Mouse (Mus musculus) activated CD4-positive, CD25-positive, alpha-beta regulatory T cell (primary cell): Measurements from ENCODE around the gene Serpine1. TPM values are rescaled to one million over a fixed set of nuclear protein-coding genes. Genes with fewer than 3 reads are reported as not detected.

Experiments
- polyA plus RNA-seq, 2 experiments: library from polyadenylated mRNA; unstranded; fragments of 100-300 nt; shearing (Covaris generic); gene quantifications; one replicate each; pipeline ENCODE4 v1.2.1; 2017

Gene Serpine1
- polyA plus RNA-seq, result not detected

DNA sequence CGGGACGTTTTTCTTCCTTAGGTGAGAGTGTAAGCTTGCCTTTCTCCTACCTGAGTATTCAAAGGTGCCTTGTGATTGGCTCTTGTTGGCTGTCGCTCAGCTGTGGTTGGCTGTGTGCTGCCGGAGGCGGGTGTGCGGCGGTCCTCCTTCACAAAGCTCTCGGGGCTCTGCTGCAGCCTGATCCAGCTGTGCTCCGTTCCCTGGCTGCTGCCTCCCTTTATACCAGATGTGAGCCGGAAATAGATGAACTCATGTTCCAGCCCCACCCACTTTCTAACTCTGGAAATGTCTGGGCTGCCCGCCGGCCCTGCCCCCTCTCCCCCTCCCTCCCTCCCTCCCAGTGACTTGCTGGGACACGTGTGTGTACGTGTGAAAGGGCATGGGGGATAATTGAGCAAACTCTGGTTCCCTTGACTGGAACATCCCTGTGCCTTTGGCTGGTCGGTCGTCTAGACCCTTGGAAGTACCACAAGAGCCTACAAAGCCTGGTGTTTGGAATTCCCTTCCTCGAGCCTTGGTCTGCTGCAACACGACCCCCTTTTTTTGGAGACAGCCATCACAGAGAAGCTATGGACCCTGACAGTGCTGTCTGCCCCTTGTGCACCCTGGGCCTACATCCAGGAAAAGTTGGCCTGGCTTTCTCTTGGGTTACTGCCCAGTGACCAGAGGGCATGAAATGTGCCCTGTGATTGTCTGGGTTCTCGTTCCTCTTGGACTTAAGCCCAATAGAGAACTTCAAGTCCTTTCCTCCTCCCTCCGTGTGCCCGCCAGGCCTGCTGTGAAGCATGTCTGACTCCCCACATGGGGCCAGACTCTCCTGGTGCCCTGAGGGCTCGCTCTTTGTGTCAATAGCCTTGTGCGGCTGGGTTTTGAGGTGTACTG is at the start of gene Serpine1:
Gene Serpine1, minus strand, starts transcription at position 190 of the 882 bp plus-strand sequence.

GRCm38 (mm10) chr5:137115866-137116847 is 44.1 kb upstream of the Serpine1 start, which contains the start of gene Trim56:
Gene Trim56, minus strand, starts transcription at chr5:137116209.

GRCm38 (mm10) chr5:137045402-137046323 is 26.4 kb downstream of the Serpine1 start, which contains the start of gene Ap1s1:
Gene Ap1s1, minus strand, starts transcription at chr5:137046135.

GRCm38 (mm10) chr5:137026092-137026491 is 46.0 kb downstream of the Serpine1 start, which contains the start of gene Vgf:
Gene Vgf, plus strand, starts transcription at chr5:137026392.

Other genes with a start within 250 kb of the Serpine1 start
- gene Col26a1, start 189.1 kb downstream of the Serpine1 start, polyA plus RNA-seq, result under 1 TPM in 1 of 2 experiments, not detected in 1; 0.34 TPM
- 1 to 10 TPM; 5.1 to 7.7 TPM for gene Ift22, start 164.1 kb downstream of the Serpine1 start, polyA plus RNA-seq
- 100 to 1,000 TPM; 337 to 342 TPM for gene Fis1, start 119.0 kb downstream of the Serpine1 start, polyA plus RNA-seq
- not detected for gene Cldn15, start 105.7 kb downstream of the Serpine1 start, polyA plus RNA-seq
- gene Plod3, start 85.2 kb downstream of the Serpine1 start, polyA plus RNA-seq, result 1 to 10 TPM; 6.7 to 8.4 TPM
- gene Znhit1, start 84.2 kb downstream of the Serpine1 start, polyA plus RNA-seq, result 10 to 100 TPM; 48.9 to 51.5 TPM
- under 1 TPM; 0.06 to 0.22 TPM for gene Vgf, start 45.9 kb downstream of the Serpine1 start, polyA plus RNA-seq
- gene Ap1s1, start 26.1 kb downstream of the Serpine1 start, polyA plus RNA-seq, result 100 to 1,000 TPM in 1 of 2 experiments, 10 to 100 TPM in 1; 91.4 to 102 TPM
- gene Trim56, start 43.9 kb upstream of the Serpine1 start, polyA plus RNA-seq, result 10 to 100 TPM; 13.9 to 19.4 TPM
- not detected for gene Muc3, start 77.1 kb upstream of the Serpine1 start, polyA plus RNA-seq
- 1 to 10 TPM in 1 of 2 experiments, under 1 TPM in 1; 0.72 to 3.1 TPM for gene Muc3a, start 140.1 kb upstream of the Serpine1 start, polyA plus RNA-seq
- gene Ache, start 215.3 kb upstream of the Serpine1 start, polyA plus RNA-seq, result under 1 TPM in 1 of 2 experiments, not detected in 1; 0.14 TPM
- gene Ufsp1, start 222.4 kb upstream of the Serpine1 start, polyA plus RNA-seq, result 1 to 10 TPM; 1.6 TPM
- 100 to 1,000 TPM in 1 of 2 experiments, 10 to 100 TPM in 1; 99.4 to 101 TPM for gene Srrt, start 235.4 kb upstream of the Serpine1 start, polyA plus RNA-seq
- gene Trip6, start 242.1 kb upstream of the Serpine1 start, polyA plus RNA-seq, result 1 to 10 TPM; 2.5 to 4.4 TPM